Mouse (Mus musculus): ENCODE data around the gene Lman2l.

Gene Lman2l

GRCm38 (mm10) chr1:36461829-36462228 is 16.8 kb upstream of the Lman2l start:
- in situ Hi-C loops (cut with MboI; ENCODE audit: low sequenced_read_pairs), result no loop called here

- in situ Hi-C loops (cut with MboI; ENCODE audit: low sequenced_read_pairs), result no loop called here
These were observed 13.1 kb upstream of the Lman2l start for GRCm38 (mm10) chr1:36458169-36458568.

DNA sequence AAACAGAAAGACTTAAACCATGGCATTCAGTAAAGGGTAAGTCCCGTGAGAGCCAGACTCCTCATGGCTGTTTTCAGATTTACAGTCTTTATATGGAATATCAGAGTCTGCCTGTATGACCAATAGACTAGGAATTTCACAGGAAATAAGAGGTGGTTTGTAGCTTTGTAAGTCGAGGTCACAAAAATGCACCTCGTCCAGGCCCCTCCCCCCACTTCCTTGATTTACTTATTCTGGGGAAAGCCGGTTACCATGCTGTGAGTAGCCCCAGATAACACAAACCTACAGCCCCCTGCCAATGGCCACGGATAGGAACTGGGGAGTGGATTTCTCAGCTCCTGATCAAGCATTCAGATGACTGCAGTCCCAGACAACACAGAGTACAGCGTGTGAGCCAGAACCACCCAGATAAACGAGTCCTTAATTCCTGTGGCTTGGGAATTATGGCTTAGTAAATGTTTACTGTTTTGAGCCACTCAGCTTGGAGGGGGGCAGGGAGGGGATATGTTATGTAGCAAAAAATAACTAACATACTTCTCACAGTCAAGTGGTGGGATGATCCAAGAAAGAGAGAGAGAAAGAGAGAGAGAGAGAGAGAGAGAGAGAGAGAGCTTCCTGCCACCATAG is 12.4 kb upstream of the Lman2l start:
- in situ Hi-C loops (cut with MboI; ENCODE audit: low sequenced_read_pairs), result no loop called here

- in situ Hi-C loops (cut with MboI; ENCODE audit: low sequenced_read_pairs), result no loop called here
These were observed 9.2 kb upstream of the Lman2l start for GRCm38 (mm10) chr1:36454055-36454815.

DNA sequence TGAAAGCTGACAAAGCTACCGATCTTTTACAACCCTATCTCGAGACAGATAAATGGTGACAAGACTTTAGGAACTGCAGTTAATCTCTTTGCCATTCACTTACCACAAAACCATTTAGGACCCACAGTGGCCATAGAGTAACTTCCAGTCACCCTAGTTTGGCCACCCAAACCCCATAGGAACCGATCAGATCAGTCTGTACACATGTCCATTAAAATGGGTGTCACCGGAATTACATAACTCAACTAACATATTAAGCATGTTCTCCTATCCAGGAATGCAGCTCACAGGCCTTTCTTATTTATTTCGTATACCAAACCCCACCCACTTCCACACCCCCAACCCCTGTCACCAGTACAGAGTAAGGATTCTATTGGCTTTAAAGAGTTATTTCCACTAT is 1.8 kb upstream of the Lman2l start:
- in situ Hi-C loops (cut with MboI; ENCODE audit: low sequenced_read_pairs), result no loop called here

DNA sequence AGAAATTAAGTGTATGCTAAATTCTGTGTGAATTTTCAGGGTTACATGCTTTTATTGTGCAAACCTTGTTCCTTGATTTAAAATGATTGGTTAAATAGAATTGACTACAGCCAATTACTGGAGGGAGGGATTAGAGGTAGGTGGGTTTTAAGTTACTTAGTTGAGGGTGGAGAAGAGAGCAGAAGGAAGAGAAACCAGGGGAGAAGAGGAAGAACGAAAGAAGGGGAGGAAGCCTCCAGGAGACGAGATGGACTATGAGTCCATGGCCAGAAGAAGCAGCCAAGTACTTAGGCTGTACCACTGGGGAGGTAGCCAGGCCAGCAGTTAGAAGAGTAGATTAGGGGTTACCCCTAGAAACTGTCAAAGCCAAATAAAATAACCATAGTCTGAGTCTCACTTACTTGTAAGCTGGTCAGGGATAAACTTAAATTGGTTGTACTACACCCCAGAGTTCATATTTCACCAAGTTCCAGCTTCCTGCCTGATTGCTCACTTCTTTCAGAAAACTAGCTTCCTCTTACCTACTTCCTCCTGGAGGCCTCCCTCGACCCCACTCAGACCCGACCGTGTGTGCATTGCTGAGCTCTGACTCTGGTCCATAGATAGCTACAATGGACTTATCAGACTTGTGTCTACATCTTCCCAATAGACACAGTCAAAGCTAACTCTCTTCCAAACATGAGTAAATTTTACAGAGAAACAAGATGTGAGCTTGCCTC is 1.2 kb upstream of the Lman2l start:
- in situ Hi-C loops (cut with MboI; ENCODE audit: low sequenced_read_pairs), result no loop called here

DNA sequence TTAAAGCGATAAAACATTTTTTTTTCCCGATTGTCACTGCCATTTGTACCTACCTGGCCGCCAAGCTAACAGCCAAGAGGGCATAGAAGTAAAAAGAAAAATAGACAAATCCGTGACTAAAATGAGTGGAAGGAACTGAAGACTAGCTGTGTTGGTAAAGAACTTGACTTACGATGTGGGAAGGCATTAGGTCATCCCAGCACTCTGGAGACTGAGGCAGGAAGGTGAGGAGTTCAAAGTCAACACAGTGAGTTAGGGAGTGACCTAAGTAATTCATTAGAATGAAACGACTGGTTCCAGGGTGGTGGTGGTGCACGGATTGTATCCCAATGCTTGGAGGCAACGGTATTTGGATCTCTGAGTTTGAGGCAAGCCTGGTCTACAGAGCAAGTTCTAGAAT is 437 bp upstream of the Lman2l start:
- in situ Hi-C loops (cut with MboI; ENCODE audit: low sequenced_read_pairs), result no loop called here

GRCm38 (mm10) chr1:36441101-36441500 is 4.0 kb downstream of the Lman2l start:
- in situ Hi-C loops (cut with MboI; ENCODE audit: low sequenced_read_pairs), result no loop called here

GRCm38 (mm10) chr1:36437223-36437622 is 7.8 kb downstream of the Lman2l start:
- in situ Hi-C loops (cut with MboI; ENCODE audit: low sequenced_read_pairs), result no loop called here

GRCm38 (mm10) chr1:36436515-36436914 is 8.6 kb downstream of the Lman2l start:
- in situ Hi-C loops (cut with MboI; ENCODE audit: low sequenced_read_pairs), result no loop called here

GRCm38 (mm10) chr1:36435071-36435470 is 10.0 kb downstream of the Lman2l start:
- in situ Hi-C loops (cut with MboI; ENCODE audit: low sequenced_read_pairs), result no loop called here

DNA sequence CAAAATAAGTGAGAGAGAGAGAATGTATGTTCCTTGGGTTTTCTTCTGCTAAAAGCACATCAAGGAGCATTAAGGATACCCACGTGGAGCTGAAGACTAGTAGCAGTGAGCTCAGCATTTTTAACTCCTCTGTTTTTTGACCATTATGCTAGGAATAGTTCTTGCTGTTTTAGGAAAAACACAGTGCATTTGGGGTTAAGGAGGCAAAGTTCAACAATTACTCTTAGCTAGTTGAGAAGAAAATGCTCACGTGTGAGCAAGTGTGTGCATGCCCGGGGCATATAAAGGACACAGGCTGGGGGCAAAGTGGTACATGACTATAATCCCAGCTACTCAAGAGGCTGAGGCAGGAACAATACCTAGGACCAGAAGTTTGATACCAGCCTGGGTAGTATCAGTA is 11.5 kb downstream of the Lman2l start:
- in situ Hi-C loops (cut with MboI; ENCODE audit: low sequenced_read_pairs), result no loop called here

DNA sequence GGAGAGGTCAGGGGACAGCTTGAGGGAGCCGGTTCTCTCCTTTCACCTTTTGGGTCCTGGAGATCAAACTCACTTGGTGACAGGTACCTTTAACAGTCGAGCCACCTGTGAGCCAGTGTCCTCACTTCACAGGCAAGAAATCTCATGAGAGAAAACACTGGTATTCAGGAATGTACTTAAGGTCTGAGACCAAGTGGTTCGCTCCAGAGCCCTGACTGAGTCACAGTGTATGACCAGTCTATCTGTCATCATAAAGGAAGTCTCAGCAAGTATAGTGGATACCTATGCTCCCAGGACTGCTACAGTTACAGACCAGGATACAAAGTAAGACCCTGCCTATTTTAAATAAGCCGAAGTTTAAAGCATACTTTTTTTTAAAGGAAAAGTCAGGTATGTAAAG is 12.1 kb downstream of the Lman2l start:
- in situ Hi-C loops (cut with MboI; ENCODE audit: low sequenced_read_pairs), result no loop called here

DNA sequence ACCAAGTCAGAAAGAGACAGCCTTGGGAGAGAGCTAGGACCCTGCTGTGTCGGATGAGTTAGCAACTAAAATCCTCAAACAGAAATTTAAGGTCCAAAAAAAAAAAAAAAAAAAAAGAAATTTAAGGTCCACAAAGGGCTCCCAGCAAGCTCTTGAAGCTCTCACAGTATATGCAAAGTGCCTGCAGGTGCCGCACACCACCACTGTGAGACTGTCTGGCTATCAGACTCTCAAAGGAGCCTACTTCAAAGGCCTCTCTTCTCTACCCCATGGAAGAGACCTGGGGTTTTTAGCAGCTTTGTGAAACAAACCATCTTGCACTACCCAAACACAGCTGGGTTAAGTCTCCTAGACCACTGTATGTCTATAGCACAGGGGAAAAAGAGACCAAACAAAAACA is 15.6 kb downstream of the Lman2l start:
- in situ Hi-C loops (cut with MboI; ENCODE audit: low sequenced_read_pairs), result no loop called here

DNA sequence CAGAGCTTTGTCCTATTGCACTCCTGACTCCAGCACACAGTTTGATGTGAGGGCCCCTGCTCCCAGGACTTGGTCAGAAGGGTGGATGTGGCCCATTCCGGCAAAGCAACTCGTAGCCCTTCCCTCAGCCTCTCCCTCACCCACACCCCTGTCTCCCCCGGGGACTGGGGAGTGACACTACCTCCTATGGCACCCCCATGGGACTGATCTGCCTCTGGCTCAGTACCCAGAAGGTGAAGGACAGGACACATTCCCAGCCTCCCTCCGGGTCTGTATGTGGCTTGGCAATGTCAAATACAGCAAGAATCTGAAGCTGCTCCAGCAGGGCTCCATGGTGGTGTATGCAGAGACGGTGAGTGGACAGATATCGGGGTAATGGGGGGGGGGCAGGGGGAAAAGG is 40.5 kb downstream of the Lman2l start:
- in situ Hi-C loops (cut with MboI; ENCODE audit: low sequenced_read_pairs), result no loop called here

GRCm38 (mm10) chr1:36401509-36401908 is 43.6 kb downstream of the Lman2l start:
- in situ Hi-C loops (cut with MboI; ENCODE audit: low sequenced_read_pairs), result no loop called here

GRCm38 (mm10) chr1:36397041-36397440 is 48.0 kb downstream of the Lman2l start:
- in situ Hi-C loops (cut with MboI; ENCODE audit: low sequenced_read_pairs), result no loop called here

DNA sequence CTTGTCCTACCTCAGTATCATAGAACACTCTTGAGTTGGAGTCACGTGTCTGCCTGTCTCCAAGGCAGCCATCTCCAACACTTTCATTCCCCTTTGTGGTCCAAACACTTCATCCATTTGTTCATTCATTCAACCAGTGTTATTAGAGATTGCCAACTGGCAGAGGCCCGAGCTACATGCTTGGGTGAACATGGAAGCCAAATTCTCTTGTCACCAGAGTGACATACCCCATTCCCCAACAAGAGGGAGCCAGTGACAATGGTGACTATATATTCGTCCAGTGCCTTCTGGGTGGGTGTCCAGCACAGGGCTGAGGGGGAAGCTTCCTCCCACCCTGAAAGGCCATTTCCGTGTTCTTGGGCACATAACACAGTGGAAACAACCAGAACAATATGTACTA is 65.5 kb downstream of the Lman2l start:
- in situ Hi-C loops (cut with MboI; ENCODE audit: low sequenced_read_pairs), result no loop called here

DNA sequence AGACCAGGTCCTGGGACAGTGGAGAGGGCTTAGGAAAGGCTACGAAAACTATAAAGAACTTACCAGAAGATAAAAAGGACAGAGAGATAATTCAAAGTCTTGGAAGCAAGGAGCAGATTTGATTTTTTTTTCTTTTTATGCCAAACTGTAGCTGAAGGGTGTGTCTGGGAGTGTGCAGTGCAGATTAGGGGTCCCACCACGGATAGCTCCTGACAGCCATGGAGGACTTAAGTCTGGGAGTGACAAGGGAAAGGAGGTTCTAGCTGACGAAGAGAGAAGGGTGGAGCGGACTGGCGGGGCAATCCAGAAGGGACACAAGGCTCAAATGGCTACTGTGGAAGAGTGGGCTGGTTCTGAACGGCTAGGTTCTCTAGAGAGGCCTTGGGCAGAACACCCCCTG is 66.2 kb downstream of the Lman2l start:
- in situ Hi-C loops (cut with MboI; ENCODE audit: low sequenced_read_pairs), result no loop called here

DNA sequence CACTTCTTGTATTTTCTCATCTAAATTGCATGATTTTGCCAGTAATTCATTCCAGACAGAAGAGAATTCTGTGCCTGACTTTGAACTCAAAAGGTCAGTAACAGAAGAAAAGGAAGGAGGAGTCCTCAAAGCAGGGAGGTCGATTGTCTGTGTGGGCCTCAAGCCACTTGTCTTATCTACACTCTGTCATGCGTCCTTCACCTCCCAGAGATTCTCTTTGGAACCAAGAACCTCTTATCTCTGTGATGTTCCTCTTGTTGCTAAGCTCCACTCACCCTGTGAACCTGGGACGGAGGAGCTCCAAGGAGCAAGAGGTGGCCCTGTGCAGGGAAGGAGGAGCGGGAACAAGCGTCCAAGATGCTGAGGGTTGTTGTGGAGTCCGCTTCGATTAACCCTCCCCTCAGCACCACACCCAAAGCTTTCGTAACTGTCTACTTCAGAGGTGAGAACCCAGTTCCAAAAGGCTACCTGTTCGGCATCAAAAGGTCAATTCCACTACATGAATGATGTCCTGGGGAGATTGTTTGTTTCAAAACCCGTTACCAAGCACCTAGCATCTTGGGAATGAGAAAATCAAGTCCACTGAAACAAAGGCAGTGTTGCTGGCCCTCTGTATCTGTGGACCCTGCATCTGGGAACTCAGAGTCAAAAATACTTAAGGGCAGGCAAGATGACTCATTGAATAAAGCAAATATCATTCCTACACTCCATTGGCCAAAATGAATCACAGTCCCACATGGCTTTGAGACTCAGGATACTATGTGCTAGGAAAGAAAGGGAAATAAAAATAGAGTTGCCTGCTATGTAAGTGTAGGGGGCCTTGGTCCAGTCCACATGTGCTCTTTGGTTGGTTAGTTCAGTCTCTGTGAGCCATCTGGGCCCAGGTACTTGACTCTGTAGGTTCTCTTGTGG is 72.9 kb downstream of the Lman2l start, which contains the start of gene Fer1l5:
Gene Fer1l5, plus strand, starts transcription at position 358 of the 912 bp plus-strand sequence.
- in situ Hi-C loops (cut with MboI; ENCODE audit: low sequenced_read_pairs), result no loop called here

GRCm38 (mm10) chr1:36370918-36371317 is 74.2 kb downstream of the Lman2l start:
- in situ Hi-C loops (cut with MboI; ENCODE audit: low sequenced_read_pairs), result no loop called here

All from CH12F3 (cell line).